Mouse (Mus musculus): Measurements from ENCODE around the gene Arhgef40. TPM values are rescaled to one million over a fixed set of nuclear protein-coding genes. Genes with fewer than 3 reads are reported as not detected.

The Arhgef40 gene
- polyA plus RNA-seq, 1 experiment from 2014 or later: 51.1 TPM

Other genes with a start within 250 kb of the Arhgef40 start
- not detected in 2 replicates for gene Ang4, start 211.1 kb upstream of the Arhgef40 start, polyA plus RNA-seq (2014; fragmentation: Nextera tagmentation; extraction: Ambion mirVana)
- gene AY358078, start 184.7 kb upstream of the Arhgef40 start, polyA plus RNA-seq (2014; fragmentation: Nextera tagmentation; extraction: Ambion mirVana): not detected in 2 replicates
- gene Ear6, start 131.0 kb upstream of the Arhgef40 start, polyA plus RNA-seq (2014; fragmentation: Nextera tagmentation; extraction: Ambion mirVana): not detected in 2 replicates
- gene Mettl17, start 99.9 kb upstream of the Arhgef40 start, polyA plus RNA-seq (2014; fragmentation: Nextera tagmentation; extraction: Ambion mirVana): 64.7 and 64.9 TPM in 2 replicates
- 0.62 and 0.82 TPM in 2 replicates for gene Slc39a2, start 91.8 kb upstream of the Arhgef40 start, polyA plus RNA-seq (2014; fragmentation: Nextera tagmentation; extraction: Ambion mirVana)
- 127 and 139 TPM in 2 replicates for gene Ndrg2, start 70.6 kb upstream of the Arhgef40 start, polyA plus RNA-seq (2014; fragmentation: Nextera tagmentation; extraction: Ambion mirVana)
- not detected in 2 replicates for gene Tppp2, start 66.3 kb upstream of the Arhgef40 start, polyA plus RNA-seq (2014; fragmentation: Nextera tagmentation; extraction: Ambion mirVana)
- not detected in 2 replicates for gene Rnase13, start 61.9 kb upstream of the Arhgef40 start, polyA plus RNA-seq (2014; fragmentation: Nextera tagmentation; extraction: Ambion mirVana)
- 0.46 and 0.56 TPM in 2 replicates for gene Tmem253, start 30.9 kb downstream of the Arhgef40 start, polyA plus RNA-seq (2014; fragmentation: Nextera tagmentation; extraction: Ambion mirVana)
- gene Zfp219, start 36.0 kb downstream of the Arhgef40 start, polyA plus RNA-seq (2014; fragmentation: Nextera tagmentation; extraction: Ambion mirVana): 41.0 and 42.0 TPM in 2 replicates
- gene Olfr221, start 57.7 kb downstream of the Arhgef40 start, polyA plus RNA-seq (2014; fragmentation: Nextera tagmentation; extraction: Ambion mirVana): not detected in 2 replicates
- gene Hnrnpc, start 119.3 kb downstream of the Arhgef40 start, polyA plus RNA-seq (2014; fragmentation: Nextera tagmentation; extraction: Ambion mirVana): 684 and 690 TPM in 2 replicates
- gene Rpgrip1, start 126.0 kb downstream of the Arhgef40 start, polyA plus RNA-seq (2014; fragmentation: Nextera tagmentation; extraction: Ambion mirVana): 49.2 and 52.3 TPM in 2 replicates
- 68.9 and 78.4 TPM in 2 replicates for gene Supt16, start 212.7 kb downstream of the Arhgef40 start, polyA plus RNA-seq (2014; fragmentation: Nextera tagmentation; extraction: Ambion mirVana)